Mouse (Mus musculus) B cell, adult 2 months (primary cell): Measurements from ENCODE around the gene Actrt2.

Experiments
- DNase-seq, 2 experiments: peaks; one replicate each; pipeline ENCODE4 v3.0.0; 2022

Actrt2 gene

GRCm38 (mm10) chr4:154637468-154638319 lies 30.0 kb downstream of the Actrt2 start:
- no peak for DNase-seq

DNA sequence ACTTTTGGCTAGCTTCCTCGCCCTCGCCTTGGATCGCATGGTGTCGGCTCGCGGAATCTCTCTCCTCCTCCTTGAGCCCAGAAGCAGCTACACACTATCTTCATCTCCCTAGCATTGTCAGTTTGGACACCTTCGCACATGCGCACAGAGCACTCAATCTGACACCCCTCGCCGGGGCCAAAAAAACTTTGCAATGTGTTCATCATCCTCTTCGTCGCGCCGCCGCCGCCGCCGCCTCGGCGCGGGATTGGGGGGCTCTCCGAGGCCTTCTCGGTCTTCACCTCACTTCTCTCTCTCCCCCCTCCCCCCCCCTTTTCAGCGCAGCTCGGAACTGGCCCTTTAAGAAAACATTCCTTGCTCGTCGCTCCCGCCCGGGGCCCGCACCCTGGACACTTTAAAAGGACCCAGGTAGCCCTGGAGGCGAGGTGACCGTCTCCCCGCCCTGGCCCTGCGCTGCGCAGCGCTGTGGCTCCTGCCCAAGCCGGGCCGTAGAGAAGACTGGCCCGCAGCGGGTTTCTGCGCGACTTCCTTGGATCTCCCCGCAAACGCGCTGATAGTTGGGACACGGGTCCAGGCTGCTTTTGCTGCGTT lies 30.9 kb downstream of the Actrt2 start, which contains the start of gene Prdm16:
Prdm16 (minus strand) TSS at position 153 of the 591 bp plus-strand sequence.
- DNase-seq: no peak

GRCm38 (mm10) chr4:154636053-154636433 lies 31.6 kb downstream of the Actrt2 start:
- no peak for DNase-seq

GRCm38 (mm10) chr4:154635241-154636052 lies 32.2 kb downstream of the Actrt2 start:
- no peak for DNase-seq

DNA sequence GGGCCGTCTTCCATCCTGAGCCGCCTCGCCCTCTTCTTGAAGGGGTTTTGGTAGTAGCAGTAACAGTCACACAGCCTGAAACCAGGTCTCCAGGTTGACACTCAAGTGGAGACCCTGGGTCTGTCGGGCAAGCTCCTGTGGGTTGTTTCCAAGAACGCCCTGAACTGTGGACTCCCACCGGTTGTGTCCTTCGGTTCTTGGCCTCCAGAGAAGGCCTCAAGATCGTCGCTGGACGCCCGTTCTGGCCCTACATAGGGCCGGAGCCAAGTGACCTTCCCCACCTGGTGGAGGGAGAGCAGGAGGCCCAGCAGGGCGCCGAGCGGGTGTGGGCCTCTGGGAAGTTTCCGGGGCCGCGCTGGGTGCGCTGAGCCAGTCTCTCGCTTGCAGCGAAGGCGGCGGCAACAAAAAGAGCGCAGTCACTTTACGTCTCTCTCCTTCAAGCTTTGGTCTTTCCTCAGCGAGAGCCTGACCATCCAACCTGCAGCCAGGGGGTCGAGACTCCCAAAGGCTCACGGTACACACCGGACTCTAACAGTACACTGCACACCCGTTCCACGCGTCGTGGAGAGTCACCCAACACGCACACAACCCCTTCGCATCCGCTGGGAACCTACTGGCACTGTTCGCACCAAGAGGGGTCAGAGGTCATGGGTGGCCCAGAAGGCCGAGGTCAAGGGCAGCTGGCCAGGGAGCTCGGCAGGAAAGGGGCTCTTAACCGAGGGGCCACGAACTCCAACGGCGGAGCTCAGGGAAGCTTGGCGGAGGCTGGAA lies 33.0 kb downstream of the Actrt2 start:
- DNase-seq: no peak

GRCm38 (mm10) chr4:154634001-154634400 lies 33.7 kb downstream of the Actrt2 start:
- DNase-seq: no peak

- DNase-seq: no peak
These were observed 34.6 kb downstream of the Actrt2 start for GRCm38 (mm10) chr4:154632800-154633764.

GRCm38 (mm10) chr4:154630763-154631162 lies 36.9 kb downstream of the Actrt2 start:
- DNase-seq: no peak

- DNase-seq: no peak
These were observed 40.1 kb downstream of the Actrt2 start for GRCm38 (mm10) chr4:154627419-154628142.

GRCm38 (mm10) chr4:154626282-154626681 lies 41.4 kb downstream of the Actrt2 start:
- DNase-seq: no peak

DNA sequence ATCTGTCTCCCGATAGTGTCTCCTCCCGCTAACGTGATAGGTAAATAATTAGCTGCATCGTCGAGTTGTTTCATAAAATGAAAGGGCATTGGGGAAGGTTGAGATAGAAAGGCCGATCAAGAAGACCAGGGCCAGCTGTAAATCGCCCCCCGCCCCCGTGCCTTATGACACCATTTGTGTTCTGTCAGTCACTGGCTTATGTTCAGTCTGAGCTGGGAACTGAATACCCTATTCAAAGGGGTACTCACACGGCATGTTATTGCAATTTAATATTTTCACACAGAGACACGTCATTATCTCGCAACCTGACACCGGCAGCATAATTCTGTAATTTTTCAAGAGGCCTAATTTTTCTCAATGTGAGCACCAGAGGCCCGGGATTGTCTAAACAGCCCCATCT lies 42.0 kb downstream of the Actrt2 start:
- no peak for DNase-seq

GRCm38 (mm10) chr4:154623241-154623640 lies 44.4 kb downstream of the Actrt2 start:
- DNase-seq: no peak

DNA sequence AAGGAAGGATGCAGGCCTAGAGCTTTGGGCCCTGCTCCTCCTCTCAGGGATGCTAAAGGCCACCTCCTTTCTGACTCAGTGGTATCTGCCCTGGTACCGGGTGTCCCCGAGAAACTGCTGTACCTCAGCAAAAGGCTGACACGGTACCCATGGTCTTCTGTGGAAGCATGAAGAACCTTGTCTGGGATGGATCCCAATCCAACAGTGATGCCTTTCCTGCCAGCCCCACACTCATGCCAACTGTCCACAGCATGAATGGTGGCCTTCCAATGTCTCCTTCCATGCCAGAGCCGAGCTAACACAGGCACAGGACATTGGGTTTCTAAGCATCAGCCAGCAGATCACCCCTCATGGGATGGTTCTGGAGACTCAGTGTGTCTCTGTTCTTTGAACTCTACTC lies 45.1 kb downstream of the Actrt2 start:
- no peak for DNase-seq
